Mouse (Mus musculus) layer of hippocampus, adult 8-10 months (tissue): Measurements from ENCODE around the gene Samd4b. TPM values are rescaled to one million over a fixed set of nuclear protein-coding genes. Genes with fewer than 3 reads are reported as not detected.

Experiments
- DNase-seq, 2 experiments: peaks; one replicate each; pipeline ENCODE4 v3.0.0; 2022; ENCODE audit warnings: low spot score in 2 of 2
- microRNA-seq, 2 experiments: library from miRNA; unstranded; fragments of <30 nt; microRNA quantifications; one replicate each; pipeline ENCODE4 v1.2.0; 2022
- total RNA-seq, 4 experiments: library from RNA; stranded (reverse); gene quantifications; 2 replicates each; pipeline ENCODE4 v1.2.4; 2022

Gene Samd4b
- total RNA-seq, 4 experiments from 2014 or later = 62.6 to 73.9 (median 66.2) TPM

DNA sequence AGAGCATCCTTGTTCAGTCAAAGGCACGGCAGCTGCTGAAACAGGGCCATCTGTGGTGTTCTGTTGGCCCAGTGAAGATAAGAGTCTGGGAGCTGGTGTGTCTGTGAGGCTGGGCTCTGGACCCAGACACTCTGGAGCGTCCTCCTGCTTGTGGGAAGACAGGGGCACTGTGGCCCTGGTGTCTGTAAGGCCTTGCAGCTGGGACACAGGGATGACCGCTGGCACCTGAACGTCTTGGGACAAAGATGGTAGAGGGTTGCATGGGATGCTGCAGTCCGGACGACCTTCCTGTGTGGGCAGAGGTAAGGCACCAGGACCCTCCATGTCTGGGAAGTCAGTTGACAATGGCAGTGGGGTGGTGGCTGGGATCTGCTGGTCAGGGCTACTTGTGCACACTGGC is 237.7 kb downstream of the Samd4b start:
- no peak for DNase-seq

DNA sequence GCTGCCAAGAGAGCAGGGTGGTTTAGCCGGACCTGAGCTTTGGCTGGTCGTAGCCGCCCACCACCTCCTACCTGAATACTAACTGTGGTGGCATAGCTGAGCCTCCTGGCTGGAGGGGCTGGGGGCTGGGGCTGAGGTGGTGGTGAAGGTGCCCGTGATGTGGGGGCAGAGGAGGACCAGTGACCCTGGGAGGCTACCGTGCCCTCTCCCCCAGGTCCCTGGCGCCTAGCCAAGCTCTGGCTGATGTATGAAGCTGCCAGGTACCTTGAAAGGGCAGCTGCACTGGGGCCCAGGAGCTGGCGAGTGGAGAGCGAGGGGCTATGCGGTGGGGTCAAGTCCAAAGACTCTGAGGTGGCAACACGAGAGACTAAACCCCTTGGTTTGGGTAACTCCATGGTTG is 238.1 kb downstream of the Samd4b start:
- no peak for DNase-seq

DNA sequence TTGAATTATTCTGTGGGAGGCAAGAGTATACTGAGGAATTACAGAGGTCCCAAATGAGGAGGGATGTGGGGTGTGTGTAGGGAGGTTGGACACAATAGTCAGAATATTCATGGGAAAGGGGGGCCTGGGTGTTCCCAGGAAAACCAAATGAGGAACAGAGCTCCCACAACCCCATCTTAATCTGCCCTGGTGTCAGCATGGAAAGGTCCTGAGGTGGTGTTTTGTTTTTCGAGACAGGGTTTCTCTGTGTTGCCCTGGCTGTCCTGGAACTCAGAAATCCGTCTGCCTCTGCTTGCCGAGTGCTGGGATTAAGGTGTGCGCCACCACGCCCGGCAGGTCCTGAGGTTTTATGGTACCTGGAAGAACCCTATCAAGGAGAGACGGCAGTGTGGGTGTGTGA is 239.5 kb downstream of the Samd4b start:
- no peak for DNase-seq

DNA sequence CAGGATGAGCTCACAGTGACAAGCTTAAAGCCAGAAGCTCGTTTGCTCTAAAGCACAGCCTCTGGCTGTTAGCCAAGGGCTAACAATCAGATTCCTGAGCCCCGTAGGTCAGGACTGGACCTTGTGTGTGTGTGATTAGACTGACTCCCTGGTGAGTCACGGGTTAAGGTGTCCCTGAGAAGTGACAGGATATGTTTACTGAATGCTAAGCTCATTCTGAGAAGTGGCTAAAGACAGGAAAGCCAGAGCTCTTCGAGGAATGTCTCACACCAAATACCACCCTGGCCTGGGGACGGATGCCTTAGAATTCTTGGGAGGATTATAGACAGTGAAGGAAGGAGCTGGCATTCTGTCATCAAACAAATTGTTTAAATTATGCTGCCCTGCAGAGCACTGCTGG is 240.0 kb downstream of the Samd4b start:
- DNase-seq = no peak

DNA sequence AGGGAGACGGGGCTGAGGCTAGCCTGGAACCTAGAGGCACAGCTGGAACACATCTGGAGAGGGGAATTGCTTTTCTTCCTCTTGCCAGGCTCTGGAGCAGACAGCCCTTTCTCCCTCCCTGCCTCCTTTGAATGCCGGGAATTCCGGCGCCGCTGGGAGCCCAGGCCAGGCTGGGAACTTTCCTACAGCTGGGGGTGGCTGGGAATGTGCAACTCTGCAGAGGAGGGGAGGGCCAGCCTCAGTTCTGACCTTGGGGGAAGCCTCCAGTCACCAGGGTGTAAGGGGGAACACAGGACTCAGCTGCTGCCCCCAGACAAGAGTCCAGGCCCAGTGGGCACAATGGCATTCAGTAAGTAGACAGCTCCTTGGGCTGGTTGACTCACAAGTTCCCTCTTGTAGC is 241.0 kb downstream of the Samd4b start:
- DNase-seq = no peak

DNA sequence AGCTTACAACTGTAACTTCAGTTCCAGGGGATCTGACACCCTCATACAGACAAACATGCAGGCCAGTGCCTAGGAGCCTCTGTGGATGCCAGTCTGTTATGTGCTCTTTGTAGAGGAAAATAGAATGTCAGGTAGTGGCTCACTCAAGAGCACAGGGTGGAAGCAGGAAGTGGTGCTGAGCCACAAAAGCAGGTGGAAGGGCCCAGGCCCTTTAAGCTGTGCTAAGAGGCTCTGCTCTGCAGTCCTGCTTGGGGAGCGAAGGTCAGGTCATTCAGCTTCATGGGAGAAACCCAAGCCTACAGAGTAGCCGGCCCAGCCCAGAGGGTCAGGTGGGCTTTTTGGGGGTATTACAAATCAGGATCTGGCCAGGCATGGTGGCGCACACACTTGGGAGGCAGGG is 242.7 kb downstream of the Samd4b start:
- DNase-seq = no peak

DNA sequence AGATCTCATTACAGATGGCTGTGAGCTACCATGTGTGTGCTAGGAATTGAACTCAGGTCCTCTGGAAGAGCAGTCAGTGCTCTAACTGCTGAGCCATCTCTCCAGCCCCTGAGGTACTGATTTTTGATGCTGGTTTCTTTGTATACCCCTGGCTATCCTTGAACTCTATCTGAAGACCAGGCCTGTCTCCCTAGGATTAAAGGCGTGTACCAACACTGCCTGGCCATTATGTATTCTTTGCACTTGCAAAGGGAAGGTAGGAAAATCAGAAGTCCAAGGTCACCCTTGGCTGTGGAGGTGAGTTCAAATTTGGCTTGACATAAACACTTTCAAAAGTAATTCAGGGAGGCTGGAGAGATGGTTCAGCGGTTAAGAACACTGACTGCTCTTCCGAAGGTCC is 243.3 kb downstream of the Samd4b start:
- no peak for DNase-seq

DNA sequence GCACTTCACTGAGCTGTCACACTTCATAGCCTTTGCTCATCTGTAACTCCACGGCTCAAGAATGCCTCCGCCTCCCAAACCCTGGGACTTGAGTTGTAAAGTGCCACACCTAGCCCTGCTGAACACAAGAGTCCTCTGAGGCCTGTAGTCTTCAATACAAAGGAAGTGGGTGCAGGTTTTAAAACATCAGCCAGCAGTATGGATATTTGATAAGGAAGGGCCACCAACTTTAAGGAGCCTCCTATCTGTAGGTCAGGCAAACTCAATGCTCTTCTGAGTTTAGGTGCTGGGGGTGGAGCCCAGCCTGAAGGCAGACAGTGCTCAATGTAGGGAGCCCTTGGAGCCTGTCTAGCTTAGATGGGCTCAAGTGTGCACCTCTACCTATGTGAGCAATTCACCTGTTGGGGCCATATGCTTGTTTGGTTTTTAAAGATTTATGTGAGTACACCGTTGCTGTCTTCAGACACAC is 243.8 kb downstream of the Samd4b start:
- DNase-seq = no peak

DNA sequence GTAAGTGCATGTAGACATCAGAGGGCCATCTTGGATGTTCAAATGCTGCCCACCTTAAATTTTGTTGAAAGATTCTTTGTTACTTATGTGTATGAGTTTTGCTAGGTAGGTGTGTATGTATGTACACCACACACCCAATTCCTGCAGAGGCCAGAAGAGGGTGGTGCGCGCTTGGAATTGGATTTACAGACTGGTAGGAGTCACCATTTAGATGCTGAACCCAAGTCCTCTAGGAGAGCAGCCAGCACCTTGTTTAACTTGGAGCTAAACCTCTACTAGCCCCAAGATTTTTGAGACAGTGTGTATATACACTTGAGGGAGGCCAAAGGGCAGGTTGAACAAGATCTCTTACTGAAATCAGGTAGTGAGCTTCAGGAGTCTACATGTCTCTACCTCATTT is 244.7 kb downstream of the Samd4b start:
- DNase-seq = no peak

DNA sequence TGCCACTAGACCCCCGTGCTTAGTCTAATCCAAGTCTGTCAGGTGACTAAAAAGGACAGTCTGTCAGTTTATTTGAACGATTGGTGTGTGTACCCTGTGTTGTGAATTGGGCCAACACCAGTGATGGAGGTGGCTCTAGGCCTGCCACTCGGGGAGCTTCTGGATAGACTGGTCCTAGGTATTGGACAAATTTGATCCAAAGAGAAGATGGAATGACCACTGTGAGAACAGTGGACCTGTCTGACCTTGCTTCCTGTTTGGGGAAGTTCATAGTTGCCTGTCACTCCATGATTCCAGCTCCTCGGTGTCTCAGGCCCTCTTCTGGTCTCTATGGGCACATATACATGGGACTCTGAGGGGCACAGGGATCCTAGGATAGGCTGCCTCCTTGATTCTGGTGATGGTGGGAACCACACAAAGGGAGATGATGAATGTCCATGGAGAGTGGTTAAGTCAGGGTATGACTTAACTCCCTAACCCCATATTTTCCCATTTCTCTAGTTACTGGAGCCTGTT is 246.2 kb downstream of the Samd4b start:
- no peak for DNase-seq

DNA sequence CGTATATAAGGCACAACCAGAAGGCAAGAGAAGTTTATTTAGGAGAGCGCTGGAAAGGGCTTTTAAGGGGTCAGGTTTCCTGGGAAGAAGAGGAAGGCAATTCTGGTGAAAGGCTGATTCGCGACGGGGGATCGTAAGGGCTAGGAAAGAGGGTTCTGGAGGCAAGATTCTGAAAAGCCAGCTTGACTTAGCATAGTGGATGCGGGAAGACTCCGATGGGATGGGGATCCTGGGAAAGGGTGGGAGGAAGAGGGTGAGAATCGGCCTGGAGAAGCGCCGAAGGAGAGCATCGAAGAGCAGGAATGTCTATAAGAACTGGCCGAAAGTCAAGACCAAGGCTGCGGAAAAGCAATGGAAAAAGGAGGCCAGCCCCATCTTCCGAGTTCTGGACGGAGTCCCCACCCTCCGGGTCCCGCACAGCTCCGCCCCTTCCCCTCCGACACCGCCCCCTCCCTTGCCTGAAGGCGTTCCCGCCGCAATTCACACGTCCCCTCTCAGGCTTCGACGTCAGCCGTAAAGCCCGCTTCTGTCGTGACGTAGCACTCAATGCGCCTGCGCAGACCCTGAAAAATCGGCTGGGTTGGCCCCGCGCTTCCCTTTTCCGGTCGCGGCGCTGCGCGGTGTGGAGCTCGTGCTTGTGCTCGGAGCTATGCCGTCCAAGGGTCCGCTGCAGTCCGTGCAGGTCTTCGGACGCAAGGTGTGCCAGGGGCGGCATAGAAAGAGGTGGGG is 247.6 kb downstream of the Samd4b start, which contains the start of gene Rps16:
Rps16 (plus strand) TSS at position 498 of the 729 bp plus-strand sequence.
- DNase-seq = peak; percentile 96 to 97

Small RNA genes lying within 50 kb of the gene (microRNA-seq; reads per million reads assigned to microRNA genes)
- gene Mir7049 = 0.51 to 2.6 reads per million in 2 experiments

Other genes starting within 250 kb of the Samd4b start
- 100 to 1,000 TPM; 531 to 646 (median 582) TPM for gene Rps16, start 247.5 kb downstream of the Samd4b start, total RNA-seq
- 1 to 10 TPM; 5.8 to 7.8 (median 6.5) TPM for gene Plekhg2, start 225.5 kb downstream of the Samd4b start, total RNA-seq
- gene Zfp36, start 217.9 kb downstream of the Samd4b start, total RNA-seq = 1 to 10 TPM; 1.8 to 7.9 (median 5.0) TPM
- gene Med29, start 205.4 kb downstream of the Samd4b start, total RNA-seq = 10 to 100 TPM; 16.0 to 20.2 (median 17.1) TPM
- gene Paf1, start 205.2 kb downstream of the Samd4b start, total RNA-seq = 10 to 100 TPM; 72.9 to 77.5 (median 75.4) TPM
- 1 to 10 TPM; 1.6 to 5.2 (median 3.2) TPM for gene Gmfg, start 160.7 kb downstream of the Samd4b start, total RNA-seq
- 10 to 100 TPM; 68.2 to 77.3 (median 71.5) TPM for gene Lrfn1, start 146.2 kb downstream of the Samd4b start, total RNA-seq
- gene Ifnl2, start 87.7 kb downstream of the Samd4b start, total RNA-seq = not detected
- gene Ifnl3, start 75.3 kb downstream of the Samd4b start, total RNA-seq = not detected
- not detected for gene Sycn, start 57.3 kb downstream of the Samd4b start, total RNA-seq
- under 1 TPM in 1 of 4 experiments, not detected in 3; 0.36 TPM for gene Nccrp1, start 50.9 kb downstream of the Samd4b start, total RNA-seq
- 10 to 100 TPM; 12.2 to 14.2 (median 13.1) TPM for gene Pak4, start within 50 bp of the Samd4b start, total RNA-seq
- 1 to 10 TPM; 2.2 to 3.8 (median 2.4) TPM for gene Acp7, start 33.2 kb upstream of the Samd4b start, total RNA-seq
- 10 to 100 TPM; 16.1 to 30.5 (median 22.7) TPM for gene Fbxo27, start 94.7 kb upstream of the Samd4b start, total RNA-seq
- 1 to 10 TPM in 3 of 4 experiments, under 1 TPM in 1; 0.74 to 2.0 (median 1.8) TPM for gene Fbxo17, start 118.7 kb upstream of the Samd4b start, total RNA-seq
- gene Mrps12, start 143.7 kb upstream of the Samd4b start, total RNA-seq = 10 to 100 TPM; 51.7 to 65.6 (median 53.9) TPM
- 10 to 100 TPM; 11.2 to 13.9 (median 12.0) TPM for gene Sars2, start 143.8 kb upstream of the Samd4b start, total RNA-seq
- 1 to 10 TPM in 2 of 4 experiments, under 1 TPM in 2; 0.32 to 1.4 (median 0.87) TPM for gene Ccer2, start 158.0 kb upstream of the Samd4b start, total RNA-seq
- gene Sirt2, start 168.6 kb upstream of the Samd4b start, total RNA-seq = 100 to 1,000 TPM; 129 to 157 (median 142) TPM
- gene Nfkbib, start 169.4 kb upstream of the Samd4b start, total RNA-seq = 10 to 100 TPM; 23.0 to 25.5 (median 24.7) TPM
- 1 to 10 TPM; 2.5 to 5.3 (median 3.8) TPM for gene Rinl, start 190.8 kb upstream of the Samd4b start, total RNA-seq
- 100 to 1,000 TPM; 403 to 453 (median 434) TPM for gene Hnrnpl, start 210.4 kb upstream of the Samd4b start, total RNA-seq
- gene Ech1, start 227.1 kb upstream of the Samd4b start, total RNA-seq = 10 to 100 TPM; 64.2 to 77.6 (median 67.7) TPM
- 1 to 10 TPM; 2.4 to 6.9 (median 4.9) TPM for gene Lgals4, start 235.7 kb upstream of the Samd4b start, total RNA-seq